Mouse (Mus musculus) forebrain, embryonic 14.5 days (tissue): ENCODE results near the gene Cyb5r1. TPM values are rescaled to one million over a fixed set of nuclear protein-coding genes. Genes with fewer than 3 reads are reported as not detected.

ENCODE experiments used
- ATAC-seq: fragments of 200-750 bp; cut with Nextera tagmentation; 2 replicates; pipeline ENCODE4 v1.8.0; 2017; ENCODE audit warnings: mild to moderate bottlenecking, moderate library complexity
- DNase-seq: peaks from one replicate; pipeline ENCODE4 v3.0.0-alpha.2; 2015; ENCODE audit warnings: low spot score
- H3K27ac ChIP-seq: fragments of 300-500 bp; sonication (generic); 2 replicates; pipeline ENCODE4 v1.5.1; 2014; ENCODE audit warnings: low read depth, mild to moderate bottlenecking, control low read depth, low read length, moderate library complexity
- H3K27me3 ChIP-seq: fragments of 300-500 bp; sonication (generic); replicated peaks from 2 replicates; pipeline ENCODE4 v1.6.1; 2014; ENCODE audit warnings: low read length, control low read depth, mixed read lengths; ENCODE audit not compliant: control insufficient read depth, insufficient read depth
- H3K36me3 ChIP-seq: fragments of 300-500 bp; sonication (generic); 2 replicates; pipeline ENCODE4 v1.6.1; 2014; ENCODE audit warnings: low read length, control low read depth; ENCODE audit not compliant: control insufficient read depth, insufficient read depth
- H3K4me1 ChIP-seq: fragments of 300-500 bp; sonication (generic); 2 replicates; pipeline ENCODE4 v1.6.1; 2014; ENCODE audit warnings: antibody characterized with exemption, low read length, control low read depth; ENCODE audit not compliant: control insufficient read depth, insufficient read depth
- H3K4me2 ChIP-seq: fragments of 300-500 bp; sonication (generic); 2 replicates; pipeline ENCODE4 v1.6.1; 2014; ENCODE audit warnings: mild to moderate bottlenecking, control low read depth, low read length
- H3K4me3 ChIP-seq: fragments of 300-500 bp; sonication (generic); 2 replicates; pipeline ENCODE4 v1.5.1; 2014; ENCODE audit warnings: low read depth, low read length, control low read depth
- H3K9ac ChIP-seq: fragments of 300-500 bp; sonication (generic); 2 replicates; pipeline ENCODE4 v1.6.1; 2014; ENCODE audit warnings: mild to moderate bottlenecking, low read length, control low read depth, moderate library complexity
- H3K9me3 ChIP-seq: fragments of 300-500 bp; sonication (generic); replicated peaks from 2 replicates; pipeline ENCODE4 v1.6.1; 2016; ENCODE audit warnings: low read length, control low read depth, mixed read lengths; ENCODE audit not compliant: control insufficient read depth
- WGBS: fragments of 180-500 bp; shearing (Covaris S2); extraction: QIAGEN DNeasy Blood & Tissue Kit; methylation state at CpG from one replicate; pipeline ENCODE4 v1.1.7; 2014; 5-methylcytosine and 5-hydroxymethylcytosine counted together
- polyA plus RNA-seq: library from polyadenylated mRNA; unstranded; fragments of >200 nt; fragmentation: Nextera tagmentation; extraction: Ambion mirVana; gene quantifications from 2 replicates; pipeline ENCODE4 v1.2.1, GENCODE M21; 2014

Cyb5r1 gene
- polyA plus RNA-seq, 1 experiment from 2014 or later = 9.8 TPM

DNA sequence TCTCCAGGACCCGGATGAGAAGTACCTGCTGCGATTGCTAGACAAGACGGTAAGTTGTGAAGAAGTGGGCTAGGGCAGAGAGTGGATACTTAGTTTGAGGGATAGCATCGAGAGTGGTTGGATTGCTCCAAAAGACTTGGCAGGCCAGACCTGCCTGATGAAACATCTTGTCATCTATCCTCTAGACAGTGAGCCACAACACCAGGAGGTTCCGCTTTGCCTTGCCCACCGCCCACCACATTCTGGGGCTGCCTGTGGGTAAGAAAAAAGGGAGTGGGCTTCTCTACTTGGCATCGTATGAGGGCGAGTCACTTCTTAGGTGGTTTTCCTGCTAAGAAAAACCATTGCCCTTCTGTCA lies 1.0 kb downstream of the Cyb5r1 start:
- Histone ChIP-seq H3K9me3 (no peaks in the 10 kb centered on the region), H3K27me3 (no peaks in the 10 kb centered on the region), H3K36me3 (peaks cover 18% of the 10 kb centered on the region; the same call in 1 of the 2 replicates), H3K4me2 (peak overlapping the region; percentile 73), H3K9ac (peak overlapping the region; percentile 79), H3K4me3 (peak overlapping the region; percentile 72), H3K4me1 (peaks cover 4% of the 10 kb centered on the region; the same call in 1 of the 2 replicates), H3K27ac (no peak overlapping the region)
- peak; percentile 38 for ATAC-seq
- 41% methylated on average over 8 of the region's 8 CpGs for WGBS
- DNase-seq = no peak

- no peak overlapping the region for H3K4me2 ChIP-seq
- no peak overlapping the region for H3K27ac ChIP-seq
- peaks cover 18% of the 10 kb centered on the region; the same call in 1 of the 2 replicates for H3K36me3 ChIP-seq
- no peaks in the 10 kb centered on the region for H3K27me3 ChIP-seq
- H3K4me3 ChIP-seq = no peak overlapping the region
- no peak for DNase-seq
- 83% methylated on average over 8 of the region's 8 CpGs for WGBS
- no peak overlapping the region for H3K9ac ChIP-seq
- H3K4me1 ChIP-seq = peaks cover 4% of the 10 kb centered on the region; the same call in 1 of the 2 replicates
- no peaks in the 10 kb centered on the region for H3K9me3 ChIP-seq
- ATAC-seq = no peak
Measured at GRCm38 (mm10) chr1:134408080-134408479, 2.7 kb downstream of the Cyb5r1 start.

DNA sequence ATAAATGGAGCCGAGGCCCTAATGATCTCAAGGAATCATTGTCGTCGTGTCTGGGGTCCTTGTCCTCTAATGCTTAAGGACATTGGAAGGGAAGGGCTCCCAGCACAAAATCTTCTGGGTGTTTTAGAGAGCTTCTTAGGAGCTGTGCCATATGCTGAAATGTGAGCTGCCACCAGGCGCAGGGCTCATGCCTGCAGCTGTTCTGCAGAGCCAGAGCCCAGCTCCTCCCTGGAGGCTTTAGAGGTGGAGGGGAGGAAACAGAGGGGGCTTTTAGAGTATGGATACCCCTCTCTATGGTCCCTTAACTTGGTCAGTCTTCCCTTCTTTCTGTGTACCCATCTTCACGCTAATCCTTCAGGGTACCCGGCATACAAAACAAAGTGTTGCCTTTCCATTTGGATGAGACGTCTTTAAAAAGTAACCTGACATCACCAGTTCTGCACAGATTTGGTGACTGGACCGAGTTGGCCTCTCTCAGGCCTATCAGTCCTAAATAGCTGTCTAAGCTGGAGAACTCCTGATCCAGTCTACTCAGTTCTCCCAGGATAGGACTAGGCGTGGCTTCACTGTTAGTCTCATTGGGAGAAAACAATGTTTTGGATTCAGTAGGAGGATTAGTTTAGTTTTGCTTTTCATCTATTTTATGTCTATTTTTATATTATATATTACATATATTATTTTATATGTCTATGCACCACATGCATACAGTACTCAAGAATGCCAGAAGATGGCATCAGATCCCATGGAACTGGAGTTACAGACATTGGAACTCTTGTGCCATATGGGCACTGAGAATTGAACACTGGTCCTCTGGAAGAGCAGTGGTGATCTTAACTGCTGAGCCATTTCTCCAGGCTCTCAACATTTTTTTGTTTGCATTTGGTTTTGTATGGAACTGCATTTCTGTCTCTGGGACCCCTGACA lies 6.6 kb downstream of the Cyb5r1 start:
- Histone ChIP-seq H3K27me3 (no peaks in the 10 kb centered on the region), H3K9ac (no peak overlapping the region), H3K36me3 (peaks cover 18% of the 10 kb centered on the region; the same call in 1 of the 2 replicates), H3K4me2 (no peak overlapping the region), H3K27ac (no peak overlapping the region), H3K4me1 (peaks cover 14% of the 10 kb centered on the region), H3K4me3 (no peak overlapping the region), H3K9me3 (no peaks in the 10 kb centered on the region)
- no peak for DNase-seq
- ATAC-seq = no peak
- WGBS = 91% methylated on average over 9 of the region's 9 CpGs

DNA sequence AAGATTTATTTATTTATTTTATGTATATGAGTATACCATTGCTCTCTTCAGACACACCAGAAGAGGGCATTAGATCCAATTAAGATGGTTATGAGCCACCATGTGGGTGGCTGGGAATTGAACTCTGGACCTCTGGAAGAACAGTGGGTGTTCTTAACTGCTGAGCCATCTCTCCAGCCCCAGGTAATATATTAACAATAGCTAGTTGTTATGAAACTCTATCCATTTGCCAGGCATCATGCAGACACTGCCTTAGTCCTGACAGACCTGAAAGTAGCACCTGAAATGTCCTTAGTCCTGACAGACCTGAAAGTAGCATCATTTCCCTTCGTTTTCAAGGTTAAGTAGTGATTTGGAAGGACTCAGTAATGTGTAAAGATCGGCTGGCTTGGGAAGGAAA lies 8.7 kb downstream of the Cyb5r1 start:
- no peaks in the 10 kb centered on the region for H3K9me3 ChIP-seq
- H3K27ac ChIP-seq = no peak overlapping the region
- H3K4me1 ChIP-seq = peaks cover 14% of the 10 kb centered on the region
- H3K27me3 ChIP-seq = no peaks in the 10 kb centered on the region
- 48% methylated on average over 2 of the region's 2 CpGs for WGBS
- DNase-seq = no peak
- ATAC-seq = no peak
- H3K9ac ChIP-seq = no peak overlapping the region; the same call in 1 of the 2 replicates
- H3K4me3 ChIP-seq = no peak overlapping the region
- no peak overlapping the region; the same call in 1 of the 2 replicates for H3K4me2 ChIP-seq
- peaks cover 11% of the 10 kb centered on the region; the same call in 1 of the 2 replicates for H3K36me3 ChIP-seq

GRCm38 (mm10) chr1:134414501-134415167 lies 9.3 kb downstream of the Cyb5r1 start:
- H3K9me3 ChIP-seq = no peaks in the 10 kb centered on the region
- H3K27ac ChIP-seq = peak overlapping the region; percentile 61
- ATAC-seq = peak; percentile 30
- no peaks in the 10 kb centered on the region for H3K27me3 ChIP-seq
- WGBS = 12% methylated on average over 11 of the region's 11 CpGs
- H3K4me3 ChIP-seq = peak overlapping the region; percentile 82
- peak overlapping the region; percentile 52 for H3K9ac ChIP-seq
- H3K36me3 ChIP-seq = 0 out of 2 replicates have a peak, but pooled peaks cover 5% of the 10 kb centered on the region
- H3K4me2 ChIP-seq = peak overlapping the region; percentile 74
- DNase-seq = no peak
- peaks cover 15% of the 10 kb centered on the region for H3K4me1 ChIP-seq

GRCm38 (mm10) chr1:134415168-134415831 lies 9.9 kb downstream of the Cyb5r1 start, which contains the start of gene Adipor1:
Gene Adipor1, plus strand, starts transcription at chr1:134415378.
- Histone ChIP-seq H3K27me3 (no peaks in the 10 kb centered on the region), H3K9me3 (no peaks in the 10 kb centered on the region), H3K4me2 (peak within 1 kb of the TSS; percentile 74), H3K4me1 (peaks cover 19% of the 10 kb centered on the region), H3K27ac (peak within 1 kb of the TSS; percentile 86), H3K9ac (peak within 1 kb of the TSS; percentile 87), H3K4me3 (peak within 1 kb of the TSS; percentile 82), H3K36me3 (0 out of 2 replicates have a peak, but pooled peaks cover 5% of the 10 kb centered on the region)
- WGBS = under 1% methylated on average over 76 of the region's 77 CpGs
- peak; percentile 98 for DNase-seq
- ATAC-seq = peak; percentile 100

GRCm38 (mm10) chr1:134418414-134418975 lies 13.1 kb downstream of the Cyb5r1 start:
- Histone ChIP-seq H3K27ac (no peak overlapping the region), H3K27me3 (no peaks in the 10 kb centered on the region), H3K36me3 (peaks cover 7% of the 10 kb centered on the region), H3K9me3 (no peaks in the 10 kb centered on the region), H3K4me2 (no peak overlapping the region), H3K9ac (no peak overlapping the region), H3K4me3 (no peak overlapping the region), H3K4me1 (peaks cover 19% of the 10 kb centered on the region)
- WGBS = 82% methylated on average over 2 of the region's 2 CpGs
- DNase-seq = no peak
- ATAC-seq = no peak

- DNase-seq (no peak), ATAC-seq (no peak)
- peaks cover 18% of the 10 kb centered on the region for H3K4me1 ChIP-seq
- no peak overlapping the region for H3K27ac ChIP-seq
- H3K4me3 ChIP-seq = no peak overlapping the region
- H3K9me3 ChIP-seq = no peaks in the 10 kb centered on the region
- 80% methylated on average over 1 of the region's 1 CpGs for WGBS
- H3K4me2 ChIP-seq = no peak overlapping the region
- no peaks in the 10 kb centered on the region for H3K27me3 ChIP-seq
- H3K36me3 ChIP-seq = peaks cover 14% of the 10 kb centered on the region
- H3K9ac ChIP-seq = no peak overlapping the region
Measured at GRCm38 (mm10) chr1:134419176-134419575, 13.8 kb downstream of the Cyb5r1 start.
